Mouse (Mus musculus): ENCODE data around the gene Rmnd5b. TPM values are rescaled to one million over a fixed set of nuclear protein-coding genes. Genes with fewer than 3 reads are reported as not detected.

Rmnd5b gene
- polyA plus RNA-seq (2017; shearing (Covaris generic)), result 78.3 TPM

GRCm38 (mm10) chr11:51635525-51636322 lies at the start of gene Rmnd5b:
Rmnd5b (minus strand) TSS chr11:51635896.

GRCm38 (mm10) chr11:51650691-51651515 lies 15.2 kb upstream of the Rmnd5b start, which contains the start of the genes N4bp3 and D930048N14Rik:
N4bp3 (minus strand) TSS chr11:51650842.
D930048N14Rik (plus strand) TSS chr11:51650954.

GRCm38 (mm10) chr11:51619409-51620060 lies 16.2 kb downstream of the Rmnd5b start, which contains the start of gene Nhp2:
Nhp2 (plus strand) TSS chr11:51619735.

GRCm38 (mm10) chr11:51606447-51607095 lies 29.1 kb downstream of the Rmnd5b start, which contains the start of gene Hnrnpab:
Hnrnpab (minus strand) TSS chr11:51606847.

GRCm38 (mm10) chr11:51584431-51585248 lies 51.1 kb downstream of the Rmnd5b start, which contains the start of gene Phykpl:
Phykpl (plus strand) TSS chr11:51584757.

Other genes with a start within 250 kb of the Rmnd5b start
- gene Phykpl, start 51.1 kb downstream of the Rmnd5b start, polyA plus RNA-seq (2017; shearing (Covaris generic)), result 14.0 TPM
- gene Hnrnpab, start 29.0 kb downstream of the Rmnd5b start, polyA plus RNA-seq (2017; shearing (Covaris generic)), result 534 TPM
- gene Nhp2, start 16.2 kb downstream of the Rmnd5b start, polyA plus RNA-seq (2017; shearing (Covaris generic)), result 48.6 TPM
- gene N4bp3, start 14.9 kb upstream of the Rmnd5b start, polyA plus RNA-seq (2017; shearing (Covaris generic)), result 11.9 TPM
- gene D930048N14Rik, start 15.1 kb upstream of the Rmnd5b start, polyA plus RNA-seq (2017; shearing (Covaris generic)), result 1.2 TPM
- 4.4 TPM for gene 0610009B22Rik, start 53.0 kb upstream of the Rmnd5b start, polyA plus RNA-seq (2017; shearing (Covaris generic))
- 31.9 TPM for gene Sec24a, start 127.7 kb upstream of the Rmnd5b start, polyA plus RNA-seq (2017; shearing (Covaris generic))
- 74.3 TPM for gene Sar1b, start 127.8 kb upstream of the Rmnd5b start, polyA plus RNA-seq (2017; shearing (Covaris generic))
- gene Jade2, start 221.8 kb upstream of the Rmnd5b start, polyA plus RNA-seq (2017; shearing (Covaris generic)), result 6.6 TPM